Mouse (Mus musculus): ENCODE data around the gene Insig1.

Gene Insig1

GRCm38 (mm10) chr5:28070828-28071455 lies at the start of gene Insig1:
Insig1 (plus strand) TSS chr5:28071363.
- DNase-seq (ENCODE audit: inconsistent age in 2 of 2, low spot score in 1 of 2), result peak; percentile 99 to 100

- DNase-seq (ENCODE audit: inconsistent age in 2 of 2, low spot score in 1 of 2), result no peak
Measured at GRCm38 (mm10) chr5:28023452-28023851, 47.7 kb upstream of the Insig1 start.

- no peak for DNase-seq (ENCODE audit: inconsistent age in 2 of 2, low spot score in 1 of 2)
Measured at GRCm38 (mm10) chr5:28031577-28032236, 39.5 kb upstream of the Insig1 start.

GRCm38 (mm10) chr5:28032866-28033265 lies 38.3 kb upstream of the Insig1 start:
- DNase-seq (ENCODE audit: inconsistent age in 2 of 2, low spot score in 1 of 2), result no peak

- DNase-seq (ENCODE audit: inconsistent age in 2 of 2, low spot score in 1 of 2), result no peak
Measured at GRCm38 (mm10) chr5:28033281-28033680, 37.9 kb upstream of the Insig1 start.

DNA sequence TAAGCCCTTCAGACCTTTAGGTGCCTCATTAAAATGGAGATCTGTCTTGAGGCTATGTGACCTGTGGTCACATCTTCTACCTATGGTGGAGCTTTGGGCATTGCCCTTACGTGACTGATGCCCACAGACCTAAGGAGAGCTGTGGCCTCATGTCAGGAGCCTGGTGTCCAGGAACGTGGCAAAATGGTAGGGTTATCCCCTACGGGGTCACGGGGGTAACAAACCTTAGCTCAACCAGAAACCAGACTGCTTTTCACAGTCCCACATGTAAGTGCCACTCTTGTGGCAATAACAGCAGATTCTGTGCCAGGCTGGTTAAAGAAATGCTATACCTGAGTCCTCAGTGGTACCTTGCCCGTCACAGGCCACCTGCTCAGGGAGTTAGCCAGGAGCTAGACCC lies 37.3 kb upstream of the Insig1 start:
- DNase-seq (ENCODE audit: inconsistent age in 2 of 2, low spot score in 1 of 2), result no peak

DNA sequence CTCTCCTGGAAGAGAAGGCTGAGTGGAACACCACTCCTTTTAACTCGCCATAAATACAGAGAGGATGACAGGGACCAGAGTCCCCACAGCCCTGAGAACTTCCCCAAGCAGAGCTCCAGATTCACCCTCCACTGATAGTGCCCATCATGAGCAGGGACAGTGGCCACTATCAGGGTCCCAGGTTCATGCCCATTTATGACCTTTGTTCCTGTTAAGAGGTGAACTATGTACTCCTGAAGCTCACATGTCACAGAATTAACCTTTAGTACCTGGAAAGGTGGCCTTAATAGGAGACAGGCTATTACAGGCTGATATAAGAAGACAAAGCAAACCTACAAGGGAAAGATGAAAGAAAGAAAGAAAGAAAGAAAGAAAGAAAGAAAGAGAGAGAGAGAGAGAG lies 35.2 kb upstream of the Insig1 start:
- DNase-seq (ENCODE audit: inconsistent age in 2 of 2, low spot score in 1 of 2), result no peak

GRCm38 (mm10) chr5:28036518-28036917 lies 34.6 kb upstream of the Insig1 start:
- DNase-seq (ENCODE audit: inconsistent age in 2 of 2, low spot score in 1 of 2), result no peak

- DNase-seq (ENCODE audit: inconsistent age in 2 of 2, low spot score in 1 of 2), result peak; percentile 50 to 80
Measured at GRCm38 (mm10) chr5:28037172-28037591, 34.0 kb upstream of the Insig1 start.

DNA sequence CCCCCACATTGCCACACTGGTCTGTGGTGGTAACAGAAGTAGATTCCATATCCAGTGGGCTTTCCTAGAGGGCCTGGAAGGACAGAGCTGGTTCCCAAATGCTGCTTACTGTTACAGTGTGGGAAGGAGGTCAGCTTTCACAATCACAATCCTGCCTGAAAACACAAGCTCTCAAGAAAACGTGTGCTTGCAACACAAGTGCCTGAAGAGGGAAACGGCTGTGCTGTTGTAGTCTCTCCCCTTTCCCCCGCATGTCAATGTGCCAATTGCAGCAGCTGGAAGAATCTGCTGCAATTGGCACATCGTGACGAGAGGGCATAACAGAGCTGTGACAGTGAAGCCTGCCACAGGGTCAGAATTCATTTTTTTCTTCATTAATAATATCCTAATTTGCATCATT lies 33.5 kb upstream of the Insig1 start:
- no peak for DNase-seq (ENCODE audit: inconsistent age in 2 of 2, low spot score in 1 of 2)

GRCm38 (mm10) chr5:28038115-28038514 lies 33.0 kb upstream of the Insig1 start:
- peak; percentile 72 to 84 for DNase-seq (ENCODE audit: inconsistent age in 2 of 2, low spot score in 1 of 2)

GRCm38 (mm10) chr5:28039746-28040655 lies 31.2 kb upstream of the Insig1 start:
- peak; percentile 26 to 48 for DNase-seq (ENCODE audit: inconsistent age in 2 of 2, low spot score in 1 of 2)

- DNase-seq (ENCODE audit: inconsistent age in 2 of 2, low spot score in 1 of 2), result peak in 1 of 2 experiments; percentile 36
Measured at GRCm38 (mm10) chr5:28040726-28041125, 30.4 kb upstream of the Insig1 start.

GRCm38 (mm10) chr5:28042021-28042420 lies 29.1 kb upstream of the Insig1 start:
- no peak for DNase-seq (ENCODE audit: inconsistent age in 2 of 2, low spot score in 1 of 2)

DNA sequence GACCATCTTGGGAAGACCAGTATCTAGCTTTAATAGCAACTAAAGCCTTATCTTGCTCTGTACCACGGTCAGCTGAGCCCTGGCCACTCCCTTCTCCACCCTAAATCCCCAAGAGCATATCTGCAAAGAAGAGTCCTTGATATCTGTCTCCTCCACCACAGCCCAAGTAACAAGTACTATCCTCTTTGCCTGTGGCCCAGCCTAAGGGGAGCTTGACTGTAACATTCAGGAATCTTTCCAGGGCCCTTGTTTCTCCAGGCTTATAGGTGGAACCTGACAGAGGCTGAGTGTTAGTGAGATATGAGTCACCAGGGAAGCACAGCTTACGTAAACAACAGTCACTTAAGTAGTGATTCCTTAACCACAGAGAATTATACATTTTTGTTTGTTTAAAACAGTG lies 28.4 kb upstream of the Insig1 start:
- DNase-seq (ENCODE audit: inconsistent age in 2 of 2, low spot score in 1 of 2), result no peak

GRCm38 (mm10) chr5:28043386-28043785 lies 27.8 kb upstream of the Insig1 start:
- DNase-seq (ENCODE audit: inconsistent age in 2 of 2, low spot score in 1 of 2), result no peak

DNA sequence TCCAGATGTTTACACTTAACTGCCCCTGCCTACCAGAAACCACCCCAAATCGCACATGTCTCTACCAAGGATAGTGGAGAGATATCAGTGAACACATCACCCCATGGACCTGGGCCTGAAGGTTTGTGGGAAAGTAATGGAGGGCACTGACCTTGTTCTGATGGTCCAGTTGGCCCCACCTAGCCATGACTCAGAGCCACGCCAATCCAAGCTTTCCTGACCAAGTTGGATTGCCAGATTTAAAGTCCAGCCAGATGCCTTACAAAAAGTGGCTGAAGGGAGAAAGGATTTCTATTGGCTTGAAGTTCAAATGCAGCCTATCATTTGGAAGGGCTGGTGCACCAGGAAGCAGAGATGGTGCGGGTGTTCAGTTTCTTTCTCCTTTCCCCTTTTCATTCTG lies 24.2 kb upstream of the Insig1 start:
- no peak for DNase-seq (ENCODE audit: inconsistent age in 2 of 2, low spot score in 1 of 2)

DNA sequence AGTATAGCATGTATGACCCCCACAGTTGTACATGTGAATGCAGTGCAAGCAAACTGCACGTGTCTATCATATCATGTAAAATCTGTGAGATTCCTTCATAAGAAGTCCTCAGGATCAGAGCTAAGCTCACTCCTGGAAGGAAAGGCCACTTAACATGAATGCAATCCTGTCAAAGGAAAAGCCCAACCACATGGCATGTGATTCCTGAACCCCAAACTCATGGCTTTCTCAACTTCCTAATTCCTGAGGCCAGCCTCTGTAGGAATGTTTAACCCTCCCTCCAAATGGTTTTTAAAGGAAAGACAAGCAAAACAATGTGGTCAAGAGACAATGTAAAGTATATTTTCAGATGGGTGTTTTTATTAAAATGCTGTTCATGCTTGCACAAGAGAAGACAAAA lies 23.2 kb upstream of the Insig1 start:
- no peak for DNase-seq (ENCODE audit: inconsistent age in 2 of 2, low spot score in 1 of 2)

- no peak for DNase-seq (ENCODE audit: inconsistent age in 2 of 2, low spot score in 1 of 2)
Measured at GRCm38 (mm10) chr5:28055450-28055849, 15.7 kb upstream of the Insig1 start.

- no peak for DNase-seq (ENCODE audit: inconsistent age in 2 of 2, low spot score in 1 of 2)
Measured at GRCm38 (mm10) chr5:28056877-28057276, 14.3 kb upstream of the Insig1 start.

- DNase-seq (ENCODE audit: inconsistent age in 2 of 2, low spot score in 1 of 2), result no peak
Measured at GRCm38 (mm10) chr5:28060506-28060905, 10.7 kb upstream of the Insig1 start.

- DNase-seq (ENCODE audit: inconsistent age in 2 of 2, low spot score in 1 of 2), result no peak
Measured at GRCm38 (mm10) chr5:28061011-28061410, 10.2 kb upstream of the Insig1 start.
